Mouse (Mus musculus) embryonic facial prominence, embryonic 15.5 days (tissue): ENCODE data around the gene Hist1h2bj. TPM values are rescaled to one million over a fixed set of nuclear protein-coding genes. Genes with fewer than 3 reads are reported as not detected.
"Not testable (repeated sequence)": the region's sequence is repeated elsewhere in the genome, so short reads cannot be mapped to it uniquely, and the experiment has no call there.

Source experiments
- ATAC-seq: fragments of 200-750 bp; cut with Nextera tagmentation; 2 replicates; pipeline ENCODE4 v1.8.0; 2017; ENCODE audit warnings: low read depth, moderate TSS enrichment; ENCODE audit not compliant: insufficient number of reproducible peaks, low FRiP score, low TSS enrichment
- H3K27ac ChIP-seq: fragments of 300-500 bp; sonication (generic); replicated peaks from 2 replicates; pipeline ENCODE4 v1.5.1; 2015; ENCODE audit warnings: mild to moderate bottlenecking, inconsistent platforms
- H3K27me3 ChIP-seq: fragments of 300-500 bp; sonication (generic); 2 replicates; pipeline ENCODE4 v1.6.1; 2015; ENCODE audit warnings: inconsistent platforms
- H3K36me3 ChIP-seq: fragments of 300-500 bp; sonication (generic); 2 replicates; pipeline ENCODE4 v1.6.1; 2015; ENCODE audit warnings: mild to moderate bottlenecking, inconsistent platforms
- H3K4me1 ChIP-seq: fragments of 300-500 bp; sonication (generic); 2 replicates; pipeline ENCODE4 v1.6.1; 2015; ENCODE audit warnings: inconsistent platforms
- H3K4me2 ChIP-seq: fragments of 300-500 bp; sonication (generic); replicated peaks from 2 replicates; pipeline ENCODE4 v1.6.1; 2015; ENCODE audit warnings: mild to moderate bottlenecking, inconsistent platforms
- H3K4me3 ChIP-seq: fragments of 300-500 bp; sonication (generic); replicated peaks from 2 replicates; pipeline ENCODE4 v1.5.1; 2015; ENCODE audit warnings: mild to moderate bottlenecking, inconsistent platforms
- H3K9ac ChIP-seq: fragments of 300-500 bp; sonication (generic); 2 replicates; pipeline ENCODE4 v1.6.1; 2015; ENCODE audit warnings: inconsistent platforms
- H3K9me3 ChIP-seq: fragments of 300-500 bp; sonication (generic); replicated peaks from 2 replicates; pipeline ENCODE4 v1.6.1; 2016; ENCODE audit warnings: inconsistent platforms
- WGBS: fragments of 180-500 bp; shearing (Covaris S2); methylation state at CpG from one replicate; pipeline ENCODE4 v1.1.7; 2015; 5-methylcytosine and 5-hydroxymethylcytosine counted together
- microRNA-seq: library from miRNA; unstranded; fragments of <30 nt; microRNA quantifications from one replicate; pipeline ENCODE4, GENCODE M21; 2016; ENCODE audit warnings: borderline number of aligned reads
- polyA plus RNA-seq: library from polyadenylated mRNA; unstranded; fragments of >200 nt; fragmentation: Nextera tagmentation; extraction: Ambion mirVana; gene quantifications from 2 replicates; pipeline ENCODE4 v1.2.1, GENCODE M21; 2015

Gene Hist1h2bj
- polyA plus RNA-seq, 1 experiment from 2014 or later = 5.7 TPM

DNA sequence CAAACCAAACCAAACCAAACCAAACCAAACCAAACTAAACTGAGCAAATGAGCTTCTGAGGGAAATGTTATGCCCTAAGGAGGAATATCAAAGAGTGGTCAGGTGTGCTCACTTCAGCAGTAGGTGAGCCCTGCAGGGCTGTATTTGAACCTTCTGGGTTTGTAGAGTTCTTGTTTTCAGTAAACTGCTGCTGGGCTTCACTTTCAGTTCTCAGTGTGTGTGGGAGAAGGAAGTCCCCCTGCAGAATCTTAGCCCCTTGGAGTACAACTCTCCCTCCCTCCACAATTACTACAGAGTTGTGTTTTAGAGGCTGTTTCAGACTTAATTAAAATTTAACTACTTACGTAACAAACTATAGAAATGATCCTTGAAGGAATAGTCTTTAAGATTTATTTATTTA, 10.7 kb downstream of the Hist1h2bj start:
- H3K27me3 ChIP-seq = no peaks in the 10 kb centered on the region
- no peaks in the 10 kb centered on the region for H3K9me3 ChIP-seq
- no peak overlapping the region for H3K4me3 ChIP-seq
- no peak overlapping the region for H3K27ac ChIP-seq
- no peak for ATAC-seq
- H3K36me3 ChIP-seq = no peaks in the 10 kb centered on the region
- H3K4me2 ChIP-seq = no peak overlapping the region
- H3K9ac ChIP-seq = no peak overlapping the region
- WGBS = 89% methylated on average over 1 of the region's 1 CpGs
- peaks cover 6% of the 10 kb centered on the region; the same call in 1 of the 2 replicates for H3K4me1 ChIP-seq

DNA sequence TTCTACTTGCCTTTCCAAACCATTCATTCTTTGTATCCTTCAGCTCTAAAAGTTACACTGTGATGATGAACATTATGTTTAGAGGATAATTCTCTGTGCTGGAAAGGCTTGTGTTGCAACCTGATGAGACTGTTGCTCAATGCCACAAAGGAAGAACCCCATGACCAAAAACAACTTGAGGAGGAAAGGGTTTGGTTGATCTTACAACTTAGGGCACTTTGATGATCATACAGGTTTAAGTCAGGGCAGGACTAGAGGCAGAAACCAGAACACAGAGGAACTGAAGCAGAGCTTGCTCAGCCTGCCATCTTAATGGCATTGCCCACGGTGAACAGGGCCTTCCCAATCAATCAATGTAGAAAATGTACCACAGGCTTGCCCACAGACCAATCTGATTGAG, 18.4 kb downstream of the Hist1h2bj start:
- Histone ChIP-seq H3K9me3 (no peaks in the 10 kb centered on the region), H3K4me2 (no peak overlapping the region), H3K4me1 (no peaks in the 10 kb centered on the region), H3K9ac (no peak overlapping the region), H3K36me3 (no peaks in the 10 kb centered on the region), H3K27ac (no peak overlapping the region), H3K27me3 (no peaks in the 10 kb centered on the region), H3K4me3 (no peak overlapping the region)
- WGBS = 70% methylated on average over 1 of the region's 1 CpGs
- ATAC-seq = no peak

GRCm38 (mm10) chr13:22063468-22063867, 20.5 kb downstream of the Hist1h2bj start:
- no peak overlapping the region for H3K9ac ChIP-seq
- H3K4me3 ChIP-seq = no peak overlapping the region
- H3K4me2 ChIP-seq = no peak overlapping the region
- ATAC-seq = no peak
- H3K9me3 ChIP-seq = no peaks in the 10 kb centered on the region
- 59% methylated on average over 1 of the region's 1 CpGs for WGBS
- no peaks in the 10 kb centered on the region for H3K4me1 ChIP-seq
- H3K27me3 ChIP-seq = no peaks in the 10 kb centered on the region
- no peak overlapping the region for H3K27ac ChIP-seq
- H3K36me3 ChIP-seq = no peaks in the 10 kb centered on the region

DNA sequence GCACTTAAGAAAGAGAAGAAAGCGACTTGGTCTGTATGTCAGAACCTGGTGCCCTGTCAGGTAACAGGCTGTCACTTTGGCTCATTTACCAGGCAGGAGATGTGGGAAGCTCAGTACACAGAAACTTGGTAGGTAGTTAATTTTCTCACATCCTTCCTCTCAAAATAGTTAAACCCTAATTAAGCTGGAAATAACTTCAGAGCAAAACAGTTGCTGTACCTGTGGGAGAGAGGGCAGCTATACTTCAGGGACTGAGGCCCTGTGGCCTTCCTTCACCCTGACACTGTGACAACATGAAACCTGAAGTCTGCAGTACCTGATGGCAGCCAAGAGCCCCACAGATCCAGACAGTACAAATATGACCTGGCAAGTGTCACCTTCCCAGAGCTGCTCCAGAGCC, 41.1 kb downstream of the Hist1h2bj start, which contains the start of gene Vmn1r188:
Gene Vmn1r188 (plus strand): TSS at position 301 of the 400 bp plus-strand sequence.
- not testable (repeated sequence) for H3K9me3 ChIP-seq, H3K4me2 ChIP-seq, H3K36me3 ChIP-seq, H3K27ac ChIP-seq, ATAC-seq, H3K27me3 ChIP-seq, H3K9ac ChIP-seq, H3K4me1 ChIP-seq, H3K4me3 ChIP-seq
- WGBS = 76% methylated on average over 1 of the region's 1 CpGs

Small RNAs within 50 kb of the gene (microRNA-seq; reads per million reads assigned to microRNA genes)
- gene Gm26300 = not detected
- gene Gm44390 = not detected
- not detected for gene Gm44486

Other genes with a start within 250 kb of the Hist1h2bj start
- gene Hist1h2bq, start 233.0 kb upstream of the Hist1h2bj start, polyA plus RNA-seq = 12.0 and 14.0 TPM in 2 replicates
- not detected in 2 replicates for gene Hist1h2ao, start 232.7 kb upstream of the Hist1h2bj start, polyA plus RNA-seq
- not detected in 2 replicates for gene Hist1h4m, start 231.5 kb upstream of the Hist1h2bj start, polyA plus RNA-seq
- 10.7 and 11.9 TPM in 2 replicates for gene Hist1h4n, start 211.0 kb upstream of the Hist1h2bj start, polyA plus RNA-seq
- gene Hist1h2ap, start 209.7 kb upstream of the Hist1h2bj start, polyA plus RNA-seq = 2,761 and 2,921 TPM in 2 replicates
- gene Hist1h2br, start 209.5 kb upstream of the Hist1h2bj start, polyA plus RNA-seq = 14.2 and 14.7 TPM in 2 replicates
- 7.7 and 9.0 TPM in 2 replicates for gene Zfp184, start 98.1 kb upstream of the Hist1h2bj start, polyA plus RNA-seq
- 0.29 TPM in 2 replicates for gene Pom121l2, start 62.0 kb upstream of the Hist1h2bj start, polyA plus RNA-seq
- 1.2 and 1.8 TPM in 2 replicates for gene Prss16, start 33.5 kb upstream of the Hist1h2bj start, polyA plus RNA-seq
- 2.8 and 17.2 TPM in 2 replicates for gene Hist1h2ah, start 7.6 kb upstream of the Hist1h2bj start, polyA plus RNA-seq
- 3.1 and 4.0 TPM in 2 replicates for gene Hist1h2bk, start 7.3 kb upstream of the Hist1h2bj start, polyA plus RNA-seq
- gene Hist1h4i, start 1.9 kb upstream of the Hist1h2bj start, polyA plus RNA-seq = 17.5 and 20.6 TPM in 2 replicates
- 33.6 and 33.8 TPM in 2 replicates for gene Hist1h2ag, start 270 bp upstream of the Hist1h2bj start, polyA plus RNA-seq
- not detected in 2 replicates for gene Vmn1r188, start 41.2 kb downstream of the Hist1h2bj start, polyA plus RNA-seq
- not detected in 2 replicates for gene Vmn1r189, start 62.6 kb downstream of the Hist1h2bj start, polyA plus RNA-seq
- gene Vmn1r191, start 140.8 kb downstream of the Hist1h2bj start, polyA plus RNA-seq = not detected in 2 replicates
- not detected in 2 replicates for gene Vmn1r192, start 147.9 kb downstream of the Hist1h2bj start, polyA plus RNA-seq
- gene Vmn1r193, start 179.9 kb downstream of the Hist1h2bj start, polyA plus RNA-seq = not detected in 2 replicates
- not detected in 2 replicates for gene Vmn1r194, start 201.0 kb downstream of the Hist1h2bj start, polyA plus RNA-seq
- not detected in 2 replicates for gene Vmn1r195, start 227.3 kb downstream of the Hist1h2bj start, polyA plus RNA-seq
- gene Vmn1r196, start 246.7 kb downstream of the Hist1h2bj start, polyA plus RNA-seq = 0.07 TPM in 2 replicates